Mouse (Mus musculus) testis, adult 2 months (tissue): ENCODE measurements around the gene Gm45337. TPM values are rescaled to one million over a fixed set of nuclear protein-coding genes. Genes with fewer than 3 reads are reported as not detected.
"Not testable (repeated sequence)": the region's sequence is repeated elsewhere in the genome, so short reads cannot be mapped to it uniquely, and the experiment has no call there.

Source experiments
- H3K27ac ChIP-seq: fragments of 200-500 bp; 2 replicates; pipeline ENCODE4 v1.5.1; 2012; ENCODE audit warnings: low read depth, low read length; ENCODE audit not compliant: control insufficient read depth, insufficient read depth
- H3K27me3 ChIP-seq: fragments of 200-500 bp; 2 replicates; pipeline ENCODE4 v1.6.1; 2012; ENCODE audit warnings: mild to moderate bottlenecking, low read length, moderate library complexity; ENCODE audit not compliant: control insufficient read depth, insufficient read depth
- H3K36me3 ChIP-seq: fragments of 200-500 bp; 2 replicates; pipeline ENCODE4 v1.6.1; 2012; ENCODE audit warnings: mild to moderate bottlenecking, low read length; ENCODE audit not compliant: control insufficient read depth, insufficient read depth
- H3K4me1 ChIP-seq: fragments of 200-500 bp; 2 replicates; pipeline ENCODE4 v1.6.1; 2012; ENCODE audit warnings: low read length; ENCODE audit not compliant: control insufficient read depth, insufficient read depth
- H3K4me3 ChIP-seq: fragments of 200-500 bp; 2 replicates; pipeline ENCODE4 v1.5.1; 2012; ENCODE audit warnings: low read depth, mild to moderate bottlenecking, low read length, moderate library complexity, mixed read lengths; ENCODE audit not compliant: control insufficient read depth
- CTCF ChIP-seq: fragments of 200-500 bp; IDR thresholded peaks from 2 replicates; pipeline ENCODE4 v1.5.1; 2012; ENCODE audit warnings: low read depth, mild to moderate bottlenecking, inconsistent platforms, low read length, moderate library complexity; ENCODE audit not compliant: control insufficient read depth, insufficient read depth, insufficient replicate concordance
- POLR2A ChIP-seq: fragments of 200-500 bp; IDR thresholded peaks from 2 replicates; pipeline ENCODE4 v1.6.1; 2012; ENCODE audit warnings: low read depth, mild to moderate bottlenecking, inconsistent platforms, low read length, moderate library complexity; ENCODE audit not compliant: control insufficient read depth
- polyA plus RNA-seq: library from polyadenylated mRNA; depleted of rRNA; stranded (reverse); fragments of >200 nt; gene quantifications from 2 replicates; pipeline ENCODE4 v1.2.3, GENCODE M21; 2012; rRNA removed

Gene Gm45337
- polyA plus RNA-seq, result not detected in 2 replicates

- TF ChIP-seq POLR2A, result no peak
- TF ChIP-seq CTCF, result no peak
- Histone ChIP-seq H3K27me3 (no peaks in the 10 kb centered on the region), H3K4me3 (no peak within 1 kb of the TSS), H3K27ac (no peak within 1 kb of the TSS), H3K4me1 (no peaks in the 10 kb centered on the region), H3K36me3 (no peaks in the 10 kb centered on the region)
Measured at GRCm38 (mm10) chr7:142144507-142144906, at the start of gene Gm45337. TSS of gene Gm45337 (minus strand) at chr7:142144607.

GRCm38 (mm10) chr7:142190289-142190688, 45.9 kb upstream of the Gm45337 start, which contains the start of gene Gm10153:
TSS of gene Gm10153 (minus strand) at chr7:142190389.
- no peaks in the 10 kb centered on the region for H3K36me3 ChIP-seq
- TF ChIP-seq CTCF, result no peak
- TF ChIP-seq POLR2A, result no peak
- no peak within 1 kb of the TSS for H3K27ac ChIP-seq
- no peaks in the 10 kb centered on the region for H3K4me1 ChIP-seq
- no peaks in the 10 kb centered on the region for H3K27me3 ChIP-seq
- no peak within 1 kb of the TSS for H3K4me3 ChIP-seq

DNA sequence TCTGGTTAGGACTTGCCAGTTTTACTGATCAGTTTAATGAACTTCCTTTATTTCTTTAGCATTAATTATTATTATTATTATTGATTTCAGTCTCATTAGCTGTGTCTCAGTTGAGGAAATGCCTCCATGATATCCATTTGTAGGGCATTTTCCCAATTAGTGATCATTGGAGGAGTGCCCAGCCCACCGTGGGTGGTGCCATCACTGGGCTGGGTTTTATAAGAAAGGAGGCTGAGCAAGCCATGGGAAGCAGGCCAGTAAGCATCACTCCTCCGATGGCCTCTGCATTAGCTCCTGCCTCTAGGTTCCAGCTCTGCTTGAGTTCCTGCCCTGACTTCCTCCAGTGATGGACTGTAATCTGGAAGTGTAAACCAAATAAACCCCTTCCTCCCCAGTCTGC, 43.7 kb upstream of the Gm45337 start:
- Histone ChIP-seq H3K4me1 (no peaks in the 10 kb centered on the region), H3K4me3 (no peak overlapping the region), H3K36me3 (no peaks in the 10 kb centered on the region), H3K27ac (no peak overlapping the region), H3K27me3 (no peaks in the 10 kb centered on the region)
- no peak for TF ChIP-seq CTCF
- TF ChIP-seq POLR2A, result no peak

- no peak overlapping the region for H3K4me3 ChIP-seq
- TF ChIP-seq POLR2A (no peak), CTCF (no peak)
- no peaks in the 10 kb centered on the region for H3K36me3 ChIP-seq
- H3K27me3 ChIP-seq, result no peaks in the 10 kb centered on the region
- no peaks in the 10 kb centered on the region for H3K4me1 ChIP-seq
- no peak overlapping the region for H3K27ac ChIP-seq
Measured at GRCm38 (mm10) chr7:142181021-142181420, 36.6 kb upstream of the Gm45337 start.

GRCm38 (mm10) chr7:142178685-142179084, 34.3 kb upstream of the Gm45337 start:
- no peak for TF ChIP-seq POLR2A
- TF ChIP-seq CTCF, result no peak
- no peaks in the 10 kb centered on the region for H3K36me3 ChIP-seq
- no peak overlapping the region for H3K4me3 ChIP-seq
- H3K27ac ChIP-seq, result no peak overlapping the region
- H3K27me3 ChIP-seq, result no peaks in the 10 kb centered on the region
- no peaks in the 10 kb centered on the region for H3K4me1 ChIP-seq

DNA sequence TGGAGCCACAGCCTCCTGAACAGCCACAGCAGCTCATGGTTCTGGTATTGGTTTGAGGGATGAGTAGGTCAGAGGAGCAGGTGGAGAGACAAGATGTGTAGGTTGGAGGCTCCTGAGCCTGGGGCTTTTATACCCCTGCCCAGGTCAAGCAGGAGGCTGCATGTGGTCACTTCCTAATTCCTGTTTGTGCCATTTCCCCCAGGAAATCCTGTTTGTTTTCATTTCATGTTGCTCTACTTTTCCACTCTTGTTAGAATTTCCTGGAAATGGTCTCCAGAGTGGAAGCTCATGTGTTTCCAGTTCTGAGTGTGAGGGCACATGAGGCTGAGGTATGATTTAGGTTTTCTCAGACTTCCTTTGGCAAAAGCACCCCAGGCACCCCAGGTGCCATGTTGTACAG, 31.5 kb upstream of the Gm45337 start, which contains the start of gene Krtap5-2:
Krtap5-2 (minus strand) TSS at position 101 of the 400 bp plus-strand sequence.
- not testable (repeated sequence) for H3K4me3 ChIP-seq, H3K36me3 ChIP-seq, H3K4me1 ChIP-seq, H3K27ac ChIP-seq, H3K27me3 ChIP-seq

DNA sequence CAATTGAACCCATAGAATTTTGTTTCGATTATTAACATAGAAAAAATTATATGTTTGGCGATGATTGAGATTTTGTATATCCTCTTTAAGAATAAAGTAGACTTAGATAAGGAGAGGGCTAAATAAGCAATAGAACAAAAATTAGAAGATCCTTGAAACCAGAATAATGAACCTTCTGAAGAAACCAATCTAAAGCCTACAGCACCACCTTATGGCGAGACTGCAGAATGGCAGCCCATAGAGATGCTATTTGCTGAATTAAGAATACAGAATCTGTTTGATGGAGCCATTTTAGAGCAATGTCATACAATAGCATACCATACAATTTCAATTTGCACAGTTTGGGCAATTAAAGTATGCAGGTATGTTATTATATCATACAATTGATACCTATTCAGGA, 25.4 kb upstream of the Gm45337 start:
- no peak overlapping the region for H3K27ac ChIP-seq
- H3K36me3 ChIP-seq, result no peaks in the 10 kb centered on the region
- no peak for TF ChIP-seq CTCF
- TF ChIP-seq POLR2A, result no peak
- H3K27me3 ChIP-seq, result no peaks in the 10 kb centered on the region
- no peak overlapping the region for H3K4me3 ChIP-seq
- no peaks in the 10 kb centered on the region for H3K4me1 ChIP-seq

DNA sequence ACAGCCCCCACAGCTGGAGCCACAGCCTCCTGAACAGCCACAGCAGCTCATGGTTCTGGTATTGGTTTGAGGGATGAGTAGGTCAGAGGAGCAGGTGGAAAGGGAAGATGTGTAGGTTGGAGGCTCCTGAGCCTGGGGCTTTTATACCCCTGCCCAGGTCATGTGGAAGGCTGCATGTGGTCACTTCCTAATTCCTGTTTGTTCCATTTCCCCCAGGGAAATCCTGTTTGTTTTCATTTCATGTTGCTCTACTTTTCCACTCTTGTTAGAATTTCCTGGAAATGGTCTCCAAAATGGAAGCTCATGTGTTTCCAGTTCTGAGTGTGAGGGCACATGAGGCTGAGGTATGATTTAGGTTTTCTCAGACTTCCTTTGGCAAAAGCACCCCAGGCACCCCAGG, 21.2 kb upstream of the Gm45337 start, which contains the start of gene Gm4553:
Gm4553 (minus strand) TSS at position 101 of the 400 bp plus-strand sequence.
- not testable (repeated sequence) for H3K27me3 ChIP-seq, H3K4me1 ChIP-seq, H3K27ac ChIP-seq, H3K36me3 ChIP-seq, H3K4me3 ChIP-seq
